Mouse (Mus musculus) adrenal gland, postnatal 4 days (tissue): Measurements from ENCODE around the gene Ints3. TPM values are rescaled to one million over a fixed set of nuclear protein-coding genes. Genes with fewer than 3 reads are reported as not detected.

Experiments used
- DNase-seq, 2 experiments: peaks; one replicate each; pipeline ENCODE4 v3.0.0; 2021 to 2022; ENCODE audit warnings: low spot score in 2 of 2, mixed read lengths in 2 of 2
- long read RNA-seq, 2 experiments: library from polyadenylated mRNA; stranded (forward); transcript quantifications; one replicate each; pipeline ENCODE4 v2.0.0; 2021
- total RNA-seq, 2 experiments: library from RNA; stranded (reverse); gene quantifications; 2 replicates each; pipeline ENCODE4 v1.2.3; 2021

Gene Ints3
- total RNA-seq, result 10 to 100 TPM; 56.4 to 57.6 TPM
- long read RNA-seq, experiment 1, full-length matches to known transcripts, result 16 of 40 reads
- long read RNA-seq, experiment 1, partial matches to known transcripts, result 6 of 40 reads
- long read RNA-seq, experiment 1, other reads (novel, unspliced or antisense), result 18 of 40 reads
- long read RNA-seq, experiment 2, full-length matches to known transcripts, result 49 of 106 reads
- long read RNA-seq, experiment 2, partial matches to known transcripts, result 16 of 106 reads
- long read RNA-seq, experiment 2, other reads (novel, unspliced or antisense), result 41 of 106 reads

DNA sequence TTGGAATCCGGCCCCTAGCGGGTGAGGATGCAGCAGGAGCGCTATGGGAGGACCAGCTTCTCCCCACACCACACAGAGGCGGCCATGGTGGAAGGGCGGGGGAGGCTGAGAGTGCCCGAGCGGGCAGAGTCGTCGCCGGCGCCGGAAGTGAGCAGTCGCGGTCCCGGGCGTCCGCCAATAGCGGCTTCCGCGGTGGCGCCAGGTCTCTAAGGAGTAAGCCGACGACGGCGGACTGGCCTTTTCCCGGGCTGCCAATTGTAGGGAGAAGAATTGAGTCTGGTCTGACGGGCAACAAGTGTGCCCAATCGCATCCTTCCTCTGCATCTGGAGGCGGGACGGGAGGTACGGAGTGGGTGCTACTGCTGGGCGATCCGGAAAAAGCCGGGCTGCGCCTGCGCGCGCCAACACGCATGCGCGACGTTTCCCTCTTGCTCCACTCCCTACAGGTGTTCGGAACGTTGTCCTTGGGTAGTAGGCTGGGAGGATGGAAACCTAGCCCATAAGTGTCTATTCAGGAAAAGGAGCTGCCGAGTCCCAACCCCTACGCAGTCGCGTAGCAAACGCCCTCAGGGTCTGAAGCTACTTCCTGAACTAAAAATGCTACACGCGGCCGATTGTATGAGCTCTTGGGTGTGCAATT, at the start of gene Ints3:
Gene Ints3 (minus strand): TSS at position 242 of the 640 bp plus-strand sequence.
- peak; percentile 93 to 97 for DNase-seq

DNA sequence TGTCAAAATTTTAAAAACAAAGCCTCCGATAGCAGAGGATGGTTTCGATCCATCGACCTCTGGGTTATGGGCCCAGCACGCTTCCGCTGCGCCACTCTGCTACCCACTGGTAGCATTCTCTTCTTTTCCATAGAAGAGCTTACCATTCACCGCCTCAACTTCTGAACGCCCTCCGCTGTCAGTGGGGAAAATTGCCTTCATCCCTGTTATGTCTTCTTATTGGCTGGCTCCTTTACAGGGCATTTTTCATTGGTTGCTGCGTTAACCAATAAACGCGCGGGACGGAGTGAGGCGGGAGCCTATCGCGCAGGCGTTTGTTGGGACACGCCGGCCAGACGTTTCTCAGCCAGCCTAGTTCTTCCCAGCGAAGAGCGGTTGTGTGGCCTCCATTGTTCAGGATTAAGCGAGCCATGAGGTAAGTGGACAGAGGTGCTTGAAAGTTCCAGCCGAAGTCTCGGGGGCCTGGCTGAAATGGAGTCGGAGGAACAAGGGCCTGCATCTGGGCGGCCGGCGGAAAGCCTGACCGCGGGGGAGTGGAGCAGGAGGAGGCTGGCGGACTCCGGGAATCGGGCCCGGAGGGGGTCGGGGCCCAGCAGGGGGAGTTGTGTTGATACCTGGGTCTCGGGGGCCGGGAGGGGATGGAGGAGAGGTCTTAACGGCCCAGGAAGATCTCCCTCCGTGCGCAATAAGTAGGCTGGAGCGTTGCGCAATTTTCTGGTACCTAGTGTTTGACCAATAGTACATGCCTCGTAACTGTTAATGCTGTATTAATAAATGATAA, 42.6 kb upstream of the Ints3 start, which contains the start of gene Ilf2:
Gene Ilf2 (plus strand): TSS at position 296 of the 781 bp plus-strand sequence.
- DNase-seq, result peak; percentile 80 to 87

DNA sequence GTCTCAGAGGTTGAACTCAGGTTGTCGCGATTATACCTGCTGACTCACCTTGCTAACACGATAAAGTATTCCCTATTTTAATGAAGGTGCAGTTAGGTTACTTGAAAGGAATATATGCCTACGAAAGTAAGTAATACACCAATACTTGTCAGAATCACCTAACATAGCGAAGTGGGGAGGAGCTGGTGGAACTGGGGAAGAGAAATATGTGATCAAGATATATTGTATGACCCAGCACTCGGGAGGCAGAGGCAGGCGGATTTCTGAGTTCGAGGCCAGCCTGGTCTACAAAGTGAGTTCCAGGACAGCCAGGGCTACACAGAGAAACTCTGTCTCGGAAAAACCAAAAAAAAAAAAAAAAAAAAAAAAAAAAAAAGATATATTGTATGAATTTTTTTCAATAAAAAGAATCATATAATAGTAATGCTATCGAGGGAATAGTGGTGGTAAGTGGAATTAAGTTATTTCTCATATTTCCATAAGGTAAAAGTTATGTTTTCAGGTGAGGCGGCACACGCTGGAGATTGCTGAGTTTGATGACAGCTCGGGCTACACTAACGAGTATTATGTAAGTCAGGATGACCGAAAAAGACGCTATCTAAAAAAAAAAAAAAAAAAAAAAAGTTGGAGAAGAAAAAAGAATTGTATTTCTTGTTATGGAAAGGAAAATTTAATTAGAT, 41.9 kb upstream of the Ints3 start:
- no peak for DNase-seq

DNA sequence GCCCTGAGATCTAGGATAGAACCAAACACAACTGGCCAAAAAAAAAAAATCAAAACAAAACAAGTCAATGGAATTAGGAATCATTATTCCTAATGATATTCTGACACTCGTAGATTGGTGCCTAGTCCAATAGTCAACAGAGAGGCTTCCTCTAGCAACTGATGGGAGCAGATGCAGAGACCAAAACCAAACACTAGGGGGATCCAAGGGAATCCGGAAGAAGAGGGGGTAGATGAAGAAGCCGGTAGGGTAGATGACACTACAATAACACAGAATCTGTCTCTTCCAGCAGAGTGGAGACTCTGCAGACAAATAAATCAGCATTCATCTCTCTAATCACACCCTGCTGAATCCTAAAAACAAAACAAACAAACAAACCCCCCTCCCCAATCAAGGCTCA, 38.8 kb upstream of the Ints3 start:
- no peak for DNase-seq

DNA sequence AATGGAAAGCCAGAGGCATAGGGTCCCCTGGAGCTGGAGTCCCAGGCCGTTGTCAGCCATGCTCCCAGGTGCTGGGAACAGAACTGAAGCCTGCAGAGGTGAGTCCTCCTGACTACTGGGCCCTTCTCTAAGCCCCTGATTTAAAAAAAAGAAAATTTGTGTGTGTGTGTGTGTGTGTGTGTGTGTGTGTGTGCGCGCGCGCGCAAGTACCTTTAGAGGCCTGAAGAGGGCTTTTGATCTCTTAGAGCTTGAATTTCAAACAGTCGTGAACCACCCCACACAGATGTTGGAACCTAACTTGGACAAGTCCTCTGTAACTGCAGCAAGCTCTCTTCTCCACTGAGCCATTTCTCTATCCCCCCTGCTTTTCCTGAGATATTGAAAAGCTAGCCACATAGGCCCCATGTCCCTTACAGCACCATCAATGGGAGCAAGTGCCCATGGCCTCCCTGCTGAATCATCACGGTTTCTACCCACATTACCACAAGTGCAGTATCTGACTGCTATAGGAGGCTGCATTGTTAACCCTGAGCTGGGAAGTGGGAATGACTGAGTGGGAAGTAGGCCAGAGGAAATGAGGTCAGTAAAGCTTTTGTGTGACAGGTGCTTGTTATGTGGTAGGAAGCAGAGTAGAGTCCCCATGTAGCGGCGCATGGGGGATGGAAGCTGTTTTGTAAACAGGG, 34.3 kb upstream of the Ints3 start:
- no peak for DNase-seq

DNA sequence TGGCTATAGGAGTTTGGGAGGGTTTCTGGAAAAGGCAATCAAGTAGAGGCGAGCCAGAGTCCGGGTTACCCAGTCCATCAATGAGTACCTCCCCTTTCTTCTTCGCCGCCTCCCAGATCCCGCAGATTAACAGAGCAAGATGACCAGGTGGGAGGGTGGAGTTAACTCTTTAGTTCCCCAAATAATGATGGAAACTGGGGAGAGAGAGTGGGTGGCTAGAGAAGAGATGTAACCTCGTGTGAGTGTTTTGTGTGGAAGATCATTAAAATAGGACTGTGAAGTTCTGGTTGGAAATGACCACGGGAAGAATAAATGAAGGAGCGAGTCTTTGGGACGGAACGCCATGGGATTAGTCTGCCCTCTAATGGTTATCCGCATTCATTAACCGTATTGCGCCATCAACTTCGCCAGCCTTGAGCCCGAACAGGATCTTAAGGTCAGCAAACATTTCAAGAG, 32.9 kb upstream of the Ints3 start:
- peak in 1 of 2 experiments; percentile 38 for DNase-seq

DNA sequence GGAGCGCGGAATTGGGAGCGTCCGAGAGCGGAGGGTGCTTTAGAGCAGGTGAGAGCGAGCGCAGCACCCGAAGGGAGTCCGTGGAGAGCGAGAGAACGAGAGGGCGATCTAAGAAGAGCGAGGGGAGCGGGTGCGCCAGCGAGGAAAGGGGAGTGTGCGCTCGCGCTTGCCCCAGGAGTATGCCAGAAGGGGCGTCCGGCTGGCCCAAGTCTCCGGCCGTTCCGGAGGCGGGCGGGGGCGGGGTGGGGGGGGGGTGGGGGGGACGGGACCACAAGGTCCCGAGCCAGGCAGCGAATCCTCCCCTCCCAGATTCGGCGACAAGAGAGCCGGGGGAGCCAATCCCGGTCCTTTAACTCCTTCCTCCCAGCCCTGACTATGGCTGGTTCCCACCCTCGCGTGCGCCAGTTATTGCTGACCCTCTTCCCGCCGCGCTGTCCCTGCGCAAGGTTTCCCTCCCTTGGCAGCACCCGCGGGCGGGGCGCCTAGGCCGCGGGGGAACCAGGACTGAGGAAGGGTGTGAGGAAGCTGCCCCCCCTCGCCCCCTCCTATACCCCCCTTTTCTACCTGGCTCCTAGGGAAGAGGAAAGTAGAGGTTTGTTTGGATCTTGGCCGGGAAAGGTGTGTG, 32.4 kb upstream of the Ints3 start, which contains the start of gene Npr1:
Gene Npr1 (minus strand): TSS at position 181 of the 625 bp plus-strand sequence.
- DNase-seq, result peak in 1 of 2 experiments; percentile 56

DNA sequence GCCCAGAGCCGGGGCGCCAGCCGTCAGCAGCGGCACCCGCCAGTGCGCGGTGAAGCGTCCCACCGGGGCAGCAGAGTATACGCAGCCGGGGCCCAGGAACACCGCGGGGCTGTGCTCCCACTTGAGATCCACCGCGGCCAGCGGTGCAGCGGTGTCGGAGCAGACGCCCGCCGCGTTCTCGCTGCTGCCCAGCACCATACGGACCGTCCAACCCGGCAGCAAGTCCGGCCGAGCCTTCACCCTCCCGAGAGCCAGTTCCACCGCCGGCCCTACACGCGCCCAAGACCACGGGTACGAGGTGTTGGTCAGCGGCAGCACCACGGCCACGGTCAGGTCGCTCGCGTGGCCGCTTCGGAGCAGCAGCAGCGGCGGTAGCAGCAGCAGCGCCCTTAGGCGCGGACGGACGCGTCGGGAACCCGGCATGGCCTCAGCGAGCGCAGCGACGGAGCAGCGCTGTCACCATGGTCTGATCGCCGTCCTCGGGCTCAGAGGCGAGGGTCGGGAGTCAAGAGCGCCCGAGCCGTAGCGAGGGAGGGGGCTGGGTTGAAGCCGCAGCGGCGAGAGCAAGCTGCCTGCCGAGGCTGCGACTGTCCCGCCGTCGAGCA, 31.8 kb upstream of the Ints3 start:
- DNase-seq, result peak in 1 of 2 experiments; percentile 27

DNA sequence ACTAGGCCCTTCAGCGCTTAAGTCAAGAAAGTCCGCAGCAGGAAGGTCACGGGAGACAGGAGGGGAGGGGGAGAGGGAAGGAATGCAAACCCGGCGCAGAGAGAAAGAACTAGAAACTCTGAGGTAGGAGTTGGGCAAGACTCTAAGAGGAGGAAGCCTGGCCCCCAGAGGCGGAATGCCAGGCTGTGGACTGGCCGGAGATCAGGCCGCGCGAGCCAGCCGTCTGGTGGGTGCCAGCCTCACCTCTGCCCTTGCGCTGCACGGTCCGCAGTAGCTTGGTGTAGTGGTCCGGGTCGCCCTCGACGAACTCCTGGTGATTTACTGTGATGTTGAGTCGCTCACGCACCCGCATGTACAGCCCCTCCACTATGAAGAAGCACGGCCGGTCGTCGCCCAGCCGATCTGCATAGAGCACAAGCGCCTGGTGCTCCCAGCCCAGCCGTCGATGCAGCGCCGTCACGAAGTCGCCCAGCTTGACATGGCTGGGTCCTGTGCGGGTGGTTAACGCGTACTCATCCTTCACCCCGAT, 31.2 kb upstream of the Ints3 start:
- peak; percentile 23 to 28 for DNase-seq

DNA sequence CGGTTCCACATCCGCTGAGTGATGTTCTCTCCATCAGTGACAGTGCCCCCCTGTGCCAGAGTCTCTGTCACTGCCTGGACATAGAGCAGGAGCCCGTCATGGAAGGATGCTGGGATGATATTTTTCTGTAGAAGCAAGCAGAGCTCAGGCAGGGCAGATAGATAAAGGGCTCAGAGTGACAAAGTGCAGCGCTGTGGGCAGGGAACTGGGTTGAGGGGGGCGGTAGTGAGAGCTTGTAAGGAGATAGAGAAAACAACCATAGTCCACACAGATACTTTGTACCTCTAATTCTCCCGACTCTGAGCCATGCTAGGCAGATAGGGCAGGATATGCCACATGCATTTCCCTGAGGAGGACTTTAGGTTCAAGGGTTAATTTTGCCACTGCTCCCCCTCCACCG, 29.2 kb upstream of the Ints3 start:
- no peak for DNase-seq

DNA sequence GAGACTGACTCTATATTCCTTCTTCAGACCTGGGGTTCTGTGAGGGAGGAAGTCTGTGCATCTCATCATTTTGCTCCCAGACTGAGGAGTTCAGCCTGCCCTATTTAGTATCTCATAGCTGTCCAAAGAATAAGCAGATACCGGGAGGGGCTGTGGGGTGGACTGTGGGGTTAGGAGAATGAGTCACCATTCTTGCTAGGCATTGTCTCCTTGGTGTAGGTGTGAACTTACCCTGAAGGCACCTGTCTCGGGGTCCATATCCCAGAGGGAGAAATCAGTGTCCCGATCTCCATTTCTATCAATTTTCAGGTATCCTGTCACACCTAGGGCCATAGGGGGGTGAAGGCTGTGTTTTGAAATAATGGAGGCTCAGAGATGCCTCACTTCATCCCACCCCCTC, 28.5 kb upstream of the Ints3 start:
- no peak for DNase-seq

DNA sequence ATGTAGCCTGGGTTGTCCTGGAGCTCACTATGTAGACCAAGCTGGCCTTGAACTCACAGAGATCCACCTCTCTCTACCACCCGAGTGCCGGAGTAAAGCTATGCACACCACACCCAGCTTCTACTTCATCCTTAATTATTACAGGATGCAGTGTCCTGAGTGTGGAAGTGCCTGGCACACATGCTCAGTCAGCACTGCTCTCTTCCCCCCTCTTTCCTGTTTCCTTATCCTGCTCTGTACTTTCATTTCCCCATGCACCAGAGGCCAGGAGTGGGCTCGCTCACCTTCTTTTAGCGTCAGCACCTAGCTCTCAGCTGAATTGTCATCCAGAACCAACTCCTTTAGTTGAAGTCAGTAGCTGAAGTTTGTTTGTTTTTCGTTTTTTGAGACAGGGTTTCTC, 26.9 kb upstream of the Ints3 start:
- no peak for DNase-seq

DNA sequence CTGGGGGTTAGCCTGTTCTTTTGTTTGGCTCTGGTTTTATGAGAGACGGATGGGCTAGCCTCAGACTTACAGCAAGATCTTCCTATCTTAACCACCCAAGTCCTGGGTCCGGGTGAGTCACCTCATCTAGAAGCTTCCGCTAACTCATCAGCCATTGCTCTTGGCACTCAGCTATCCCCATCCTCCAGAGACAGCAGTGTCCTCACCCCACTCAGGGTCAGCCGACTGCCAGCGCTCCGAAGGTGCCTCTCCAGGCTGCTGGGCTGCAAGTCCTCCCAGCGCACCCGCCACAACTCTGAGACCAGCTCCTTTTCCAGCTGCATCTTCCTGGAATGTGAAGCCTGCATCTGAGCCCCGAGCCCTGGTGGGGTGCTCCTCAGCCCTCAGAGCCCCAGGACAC, 26.3 kb upstream of the Ints3 start:
- DNase-seq, result no peak

DNA sequence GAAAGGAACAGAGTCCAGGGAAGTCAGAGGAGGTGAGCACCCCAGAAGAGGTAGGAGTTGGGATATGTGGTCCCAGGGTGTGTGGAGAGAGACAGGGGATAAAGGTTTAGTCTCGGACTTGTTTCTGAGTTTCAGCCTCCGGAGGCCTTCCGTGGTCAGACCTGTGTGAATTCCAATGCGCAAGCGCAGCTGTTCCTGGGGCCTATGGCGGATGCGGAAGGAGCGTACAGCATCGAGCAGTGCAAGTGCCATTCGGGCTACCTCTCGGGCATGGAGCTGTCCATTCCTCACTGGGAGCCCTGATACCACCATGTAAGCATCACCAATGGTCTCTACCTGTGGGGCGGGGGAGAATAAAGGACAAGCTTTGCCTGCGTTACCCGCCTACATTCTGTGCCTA, 21.5 kb upstream of the Ints3 start:
- no peak for DNase-seq

DNA sequence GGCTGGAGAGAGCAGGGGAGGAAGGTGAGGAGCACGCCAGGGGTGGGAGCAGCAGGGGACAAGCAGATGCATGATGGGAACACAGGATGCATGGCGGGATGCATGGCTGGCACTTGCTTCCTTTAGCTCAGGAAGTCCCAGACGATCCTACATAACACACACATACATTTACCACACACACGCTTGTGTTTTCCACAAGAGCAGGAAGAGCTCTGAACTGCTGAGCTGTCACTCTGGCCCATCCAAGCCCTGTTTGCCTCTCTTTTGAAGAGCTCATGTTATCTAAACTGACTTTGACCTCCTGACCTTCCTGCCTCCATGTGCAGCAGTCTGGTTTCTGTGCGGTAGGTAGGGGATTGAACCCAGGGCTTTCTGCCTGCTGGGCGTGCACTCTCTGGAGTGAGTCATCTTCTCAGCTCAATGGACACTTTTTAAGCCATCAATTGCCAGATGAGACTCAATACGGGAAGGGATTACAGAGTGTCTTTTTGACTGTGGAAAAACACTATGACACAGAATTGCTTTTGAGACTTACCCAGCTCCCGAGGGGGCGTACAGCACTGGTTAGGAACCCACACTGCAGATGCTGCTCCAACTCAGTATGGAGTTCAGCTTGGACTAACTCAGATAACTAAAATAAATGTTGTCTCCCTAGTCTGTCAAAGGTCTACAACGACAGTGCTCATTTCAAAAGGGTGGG, 18.1 kb upstream of the Ints3 start:
- DNase-seq, result no peak

DNA sequence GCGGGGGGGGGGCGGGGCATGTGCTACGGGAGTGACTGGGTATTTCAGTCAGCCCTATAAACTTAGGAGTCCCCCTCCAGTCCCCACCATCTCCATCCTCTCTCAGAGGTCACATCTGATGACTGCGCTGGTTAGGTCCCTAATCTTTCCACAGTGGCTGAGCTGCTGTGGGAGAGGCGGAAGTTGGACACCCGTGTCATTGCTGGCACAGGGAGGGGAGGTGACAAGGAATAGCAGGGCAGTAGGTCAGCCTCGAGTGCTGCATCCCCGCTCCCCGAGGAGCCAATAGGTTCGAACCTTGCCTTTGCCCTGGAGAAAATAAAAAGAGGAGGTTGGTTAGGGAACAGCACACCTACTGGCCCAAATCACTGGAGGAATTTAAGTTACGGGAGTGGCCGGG, 17.5 kb upstream of the Ints3 start:
- DNase-seq, result no peak

DNA sequence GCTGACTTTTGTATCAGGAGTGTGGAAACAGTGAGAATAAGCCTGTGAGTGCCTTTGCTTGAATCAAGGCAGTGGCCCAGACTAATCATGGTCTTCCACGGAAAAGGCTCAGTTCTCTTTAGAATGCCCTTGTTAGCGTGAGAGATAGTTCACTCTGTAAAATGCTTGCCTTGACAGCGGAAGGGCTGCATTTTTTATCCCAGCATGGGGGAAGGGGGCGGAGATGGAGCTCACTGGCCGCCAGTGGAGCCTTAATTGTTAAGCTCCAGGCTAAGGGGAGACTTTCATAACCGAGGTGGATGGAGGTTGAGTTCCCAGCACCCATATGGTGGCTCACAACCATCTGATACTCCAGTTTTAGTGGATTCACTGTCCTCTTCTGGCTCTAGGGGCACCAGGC, 15.2 kb upstream of the Ints3 start:
- DNase-seq, result no peak

DNA sequence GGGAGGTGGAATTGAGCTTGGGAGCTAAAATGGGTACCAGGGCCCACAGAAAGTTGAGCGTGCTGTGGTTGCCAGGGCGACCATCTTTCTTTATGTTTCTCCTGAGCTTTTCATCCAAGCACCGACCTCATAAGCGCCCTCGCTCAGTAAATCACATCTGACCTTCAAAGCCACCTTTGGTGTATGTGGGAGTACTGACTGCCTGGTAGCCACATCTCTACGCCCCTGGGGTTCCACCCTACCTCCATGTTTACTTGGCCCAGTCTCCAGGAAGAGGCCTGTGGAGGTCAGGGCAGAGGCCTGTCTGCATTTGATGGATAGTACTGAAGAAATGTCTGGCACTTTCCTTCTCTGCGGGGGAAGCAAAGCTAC, 13.7 kb upstream of the Ints3 start:
- no peak for DNase-seq
